Mouse (Mus musculus) intestine, embryonic 14.5 days (tissue): ENCODE measurements around the gene Camta1. TPM values are rescaled to one million over a fixed set of nuclear protein-coding genes. Genes with fewer than 3 reads are reported as not detected.

ENCODE experiments used
- ATAC-seq: fragments of 200-750 bp; cut with Nextera tagmentation; replicated peaks from 2 replicates; pipeline ENCODE4 v1.8.0; 2017; ENCODE audit warnings: low read depth, moderate number of reproducible peaks, moderate TSS enrichment, moderate library complexity; ENCODE audit not compliant: low FRiP score, low TSS enrichment
- DNase-seq: peaks from one replicate; pipeline ENCODE4 v3.0.0-alpha.2; 2018; ENCODE audit warnings: low spot score
- H3K27ac ChIP-seq: fragments of 300-500 bp; sonication (generic); 2 replicates; pipeline ENCODE4 v1.5.1; 2014; ENCODE audit warnings: low read depth, mild to moderate bottlenecking, control low read depth
- H3K27me3 ChIP-seq: fragments of 300-500 bp; sonication (generic); replicated peaks from 2 replicates; pipeline ENCODE4 v1.6.1; 2014; ENCODE audit warnings: low read length, control low read depth; ENCODE audit not compliant: control insufficient read depth, insufficient read depth
- H3K36me3 ChIP-seq: fragments of 300-500 bp; sonication (generic); 2 replicates; pipeline ENCODE4 v1.6.1; 2014; ENCODE audit warnings: low read length, control low read depth; ENCODE audit not compliant: control insufficient read depth, insufficient read depth
- H3K4me1 ChIP-seq: fragments of 300-500 bp; sonication (generic); replicated peaks from 2 replicates; pipeline ENCODE4 v1.6.1; 2014; ENCODE audit warnings: low read length, control low read depth, mixed read lengths; ENCODE audit not compliant: control insufficient read depth, insufficient read depth
- H3K4me2 ChIP-seq: fragments of 300-500 bp; sonication (generic); 2 replicates; pipeline ENCODE4 v1.6.1; 2014; ENCODE audit warnings: low read length
- H3K4me3 ChIP-seq: fragments of 300-500 bp; sonication (generic); 2 replicates; pipeline ENCODE4 v1.5.1; 2014; ENCODE audit warnings: low read depth, low read length, control low read depth, mixed read lengths
- H3K9ac ChIP-seq: fragments of 300-500 bp; sonication (generic); 2 replicates; pipeline ENCODE4 v1.6.1; 2014; ENCODE audit warnings: mild to moderate bottlenecking, low read length
- H3K9me3 ChIP-seq: fragments of 300-500 bp; sonication (generic); 2 replicates; pipeline ENCODE4 v1.6.1; 2016; ENCODE audit warnings: low read length, control low read depth; ENCODE audit not compliant: control insufficient read depth
- WGBS: fragments of 180-500 bp; shearing (Covaris S2); extraction: QIAGEN DNeasy Blood & Tissue Kit; methylation state at CpG from one replicate; pipeline ENCODE4 v1.1.7; 2014; 5-methylcytosine and 5-hydroxymethylcytosine counted together
- polyA plus RNA-seq: library from polyadenylated mRNA; unstranded; fragments of >200 nt; fragmentation: Nextera tagmentation; extraction: Ambion mirVana; gene quantifications from 2 replicates; pipeline ENCODE4 v1.2.1, GENCODE M21; 2014

Camta1 gene
- polyA plus RNA-seq, 1 experiment from 2014 or later, result 88.1 TPM

GRCm38 (mm10) chr4:151730037-151730759, 131.5 kb downstream of the Camta1 start:
- Histone ChIP-seq H3K4me3 (no peak overlapping the region), H3K4me1 (no peaks in the 10 kb centered on the region), H3K9me3 (no peaks in the 10 kb centered on the region), H3K27ac (no peak overlapping the region), H3K27me3 (no peaks in the 10 kb centered on the region), H3K9ac (no peak overlapping the region), H3K36me3 (no peaks in the 10 kb centered on the region), H3K4me2 (no peak overlapping the region)
- 62% methylated on average over 4 of the region's 4 CpGs for WGBS
- DNase-seq, result no peak
- ATAC-seq, result no peak

- H3K4me3 ChIP-seq, result no peak overlapping the region
- H3K4me2 ChIP-seq, result no peak overlapping the region
- no peaks in the 10 kb centered on the region for H3K4me1 ChIP-seq
- DNase-seq (no peak), ATAC-seq (no peak)
- no peak overlapping the region for H3K27ac ChIP-seq
- H3K9me3 ChIP-seq, result no peaks in the 10 kb centered on the region
- WGBS, result 81% methylated on average over 4 of the region's 4 CpGs
- no peaks in the 10 kb centered on the region for H3K27me3 ChIP-seq
- no peak overlapping the region for H3K9ac ChIP-seq
- H3K36me3 ChIP-seq, result no peaks in the 10 kb centered on the region
Measured at GRCm38 (mm10) chr4:151729116-151729515, 132.6 kb downstream of the Camta1 start.

GRCm38 (mm10) chr4:151728391-151729065, 133.1 kb downstream of the Camta1 start:
- Histone ChIP-seq H3K9ac (no peak overlapping the region), H3K36me3 (no peaks in the 10 kb centered on the region)

GRCm38 (mm10) chr4:151726396-151726795, 135.3 kb downstream of the Camta1 start:
- DNase-seq (no peak), ATAC-seq (no peak)
- Histone ChIP-seq H3K4me1 (no peaks in the 10 kb centered on the region), H3K4me3 (no peak overlapping the region), H3K4me2 (no peak overlapping the region), H3K27me3 (no peaks in the 10 kb centered on the region), H3K9me3 (no peaks in the 10 kb centered on the region), H3K36me3 (no peaks in the 10 kb centered on the region), H3K27ac (no peak overlapping the region), H3K9ac (no peak overlapping the region)
- WGBS, result 56% methylated on average over 2 of the region's 2 CpGs

More at GRCm38 (mm10) chr4:151728391-151729065, 133.1 kb downstream of the Camta1 start:
- H3K27ac ChIP-seq, result no peak overlapping the region
- no peaks in the 10 kb centered on the region for H3K27me3 ChIP-seq
- no peak overlapping the region for H3K4me3 ChIP-seq
- no peak overlapping the region for H3K4me2 ChIP-seq
- no peaks in the 10 kb centered on the region for H3K9me3 ChIP-seq
- no peaks in the 10 kb centered on the region for H3K4me1 ChIP-seq
- no peak for ATAC-seq
- DNase-seq, result no peak
- WGBS, result 77% methylated on average over 11 of the region's 11 CpGs

- Histone ChIP-seq H3K9ac (no peak overlapping the region), H3K27me3 (no peaks in the 10 kb centered on the region), H3K27ac (no peak overlapping the region), H3K4me3 (no peak overlapping the region), H3K36me3 (no peaks in the 10 kb centered on the region), H3K4me2 (no peak overlapping the region), H3K4me1 (no peaks in the 10 kb centered on the region), H3K9me3 (no peaks in the 10 kb centered on the region)
- DNase-seq (no peak), ATAC-seq (no peak)
Measured at GRCm38 (mm10) chr4:151724897-151725296, 136.8 kb downstream of the Camta1 start.

- no peaks in the 10 kb centered on the region for H3K9me3 ChIP-seq
- no peak overlapping the region for H3K4me2 ChIP-seq
- ATAC-seq (no peak), DNase-seq (no peak)
- H3K27me3 ChIP-seq, result no peaks in the 10 kb centered on the region
- H3K36me3 ChIP-seq, result no peaks in the 10 kb centered on the region
- H3K4me1 ChIP-seq, result no peaks in the 10 kb centered on the region; the same call in 1 of the 2 replicates
- H3K4me3 ChIP-seq, result no peak overlapping the region
- WGBS, result 82% methylated on average over 15 of the region's 15 CpGs
- no peak overlapping the region for H3K27ac ChIP-seq
- no peak overlapping the region for H3K9ac ChIP-seq
Measured at GRCm38 (mm10) chr4:151720722-151721467, 140.8 kb downstream of the Camta1 start.

- ATAC-seq, result no peak
- no peaks in the 10 kb centered on the region; the same call in 1 of the 2 replicates for H3K4me1 ChIP-seq
- no peaks in the 10 kb centered on the region for H3K36me3 ChIP-seq
- no peaks in the 10 kb centered on the region for H3K27me3 ChIP-seq
- DNase-seq, result no peak
- no peak overlapping the region for H3K27ac ChIP-seq
- 35% methylated on average over 21 of the region's 21 CpGs for WGBS
- H3K9me3 ChIP-seq, result no peaks in the 10 kb centered on the region
- H3K9ac ChIP-seq, result no peak overlapping the region
- no peak overlapping the region for H3K4me3 ChIP-seq
- no peak overlapping the region for H3K4me2 ChIP-seq
Measured at GRCm38 (mm10) chr4:151718866-151719475, 142.7 kb downstream of the Camta1 start.

GRCm38 (mm10) chr4:151717864-151718263, 143.8 kb downstream of the Camta1 start:
- no peak overlapping the region for H3K4me3 ChIP-seq
- ATAC-seq, result no peak
- H3K27me3 ChIP-seq, result no peaks in the 10 kb centered on the region
- WGBS, result 70% methylated on average over 7 of the region's 7 CpGs
- H3K4me2 ChIP-seq, result no peak overlapping the region
- no peak overlapping the region for H3K27ac ChIP-seq
- no peaks in the 10 kb centered on the region for H3K36me3 ChIP-seq
- no peaks in the 10 kb centered on the region for H3K9me3 ChIP-seq
- DNase-seq, result no peak
- no peak overlapping the region for H3K9ac ChIP-seq
- no peaks in the 10 kb centered on the region; the same call in 1 of the 2 replicates for H3K4me1 ChIP-seq
